Mouse (Mus musculus) urinary bladder, postnatal 14 days (tissue): ENCODE measurements around the gene C1qtnf2.

Experiments
- DNase-seq: peaks from one replicate; pipeline ENCODE4 v3.0.0; 2021; ENCODE audit warnings: low spot score

The C1qtnf2 gene

DNA sequence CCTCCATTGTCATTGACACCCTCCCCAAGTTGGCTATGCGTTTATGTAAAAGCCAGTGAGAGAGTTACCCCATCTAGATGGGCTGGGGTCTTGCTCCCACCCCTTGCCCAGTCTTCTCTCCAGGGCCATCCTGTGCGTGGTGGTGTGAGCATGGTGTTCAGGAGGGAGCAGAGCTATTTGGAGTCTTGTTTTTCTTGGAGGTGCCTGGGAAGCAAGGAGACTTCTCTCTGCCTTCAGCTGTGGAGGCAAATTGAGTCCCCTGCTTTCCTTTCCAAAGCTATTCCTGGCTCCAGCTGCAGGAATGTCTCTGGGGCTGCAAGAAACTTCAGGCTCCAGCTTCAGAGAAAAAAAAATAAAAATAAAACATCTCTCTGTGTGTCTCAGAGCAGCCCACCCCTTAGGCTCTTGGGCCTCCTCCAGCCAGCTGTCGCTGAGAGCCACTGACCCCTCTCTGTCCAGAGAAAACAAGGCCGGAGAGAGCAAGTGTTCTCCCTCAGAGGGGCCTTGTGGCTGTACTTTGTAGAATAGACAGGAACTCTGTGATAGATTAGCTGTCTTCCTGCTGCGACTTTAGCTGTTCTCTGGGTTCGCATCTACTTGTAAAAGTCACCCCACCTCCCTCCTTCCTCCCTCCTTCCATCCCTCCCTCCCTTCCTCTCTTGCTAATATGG is 9.2 kb downstream of the C1qtnf2 start:
- no peak for DNase-seq

DNA sequence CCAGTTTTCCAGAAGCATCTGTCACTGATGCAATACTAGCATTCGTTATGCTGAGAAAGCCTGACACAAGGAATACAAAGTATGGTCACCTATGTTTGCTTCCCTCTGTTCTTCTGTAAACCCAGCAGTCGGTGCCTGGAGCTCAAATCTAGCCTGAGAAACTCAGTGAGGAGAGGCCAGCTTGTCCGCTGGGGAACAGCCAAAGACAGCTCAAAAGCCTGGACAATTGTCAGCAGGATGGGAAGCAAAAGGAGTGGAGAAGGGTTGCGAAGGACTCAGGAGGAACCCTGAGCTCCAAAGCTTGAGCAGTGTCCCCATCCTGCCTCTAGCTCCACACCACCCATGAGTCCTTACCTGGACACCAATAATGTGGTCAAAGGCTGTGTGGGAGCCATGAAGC is 10.0 kb downstream of the C1qtnf2 start:
- DNase-seq = no peak

DNA sequence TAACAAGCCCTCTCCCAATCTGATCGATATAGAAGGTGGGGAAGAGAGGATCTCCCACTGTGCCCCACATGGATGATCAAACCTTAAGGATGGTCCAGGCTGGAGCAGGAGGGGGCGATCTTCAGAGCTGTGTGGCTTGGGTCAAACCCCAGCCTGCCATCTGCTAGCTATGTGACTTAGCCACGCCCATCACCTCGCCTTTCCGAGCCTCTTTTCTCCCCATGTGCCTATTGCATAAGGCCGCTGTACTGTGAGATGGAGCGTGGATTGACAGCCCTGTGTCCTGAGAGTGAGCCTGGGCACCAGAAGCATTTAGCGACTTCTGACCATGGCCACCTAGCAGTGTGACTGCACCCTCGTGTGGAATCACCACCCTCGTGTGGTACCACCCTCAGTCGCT is 10.6 kb downstream of the C1qtnf2 start:
- no peak for DNase-seq

DNA sequence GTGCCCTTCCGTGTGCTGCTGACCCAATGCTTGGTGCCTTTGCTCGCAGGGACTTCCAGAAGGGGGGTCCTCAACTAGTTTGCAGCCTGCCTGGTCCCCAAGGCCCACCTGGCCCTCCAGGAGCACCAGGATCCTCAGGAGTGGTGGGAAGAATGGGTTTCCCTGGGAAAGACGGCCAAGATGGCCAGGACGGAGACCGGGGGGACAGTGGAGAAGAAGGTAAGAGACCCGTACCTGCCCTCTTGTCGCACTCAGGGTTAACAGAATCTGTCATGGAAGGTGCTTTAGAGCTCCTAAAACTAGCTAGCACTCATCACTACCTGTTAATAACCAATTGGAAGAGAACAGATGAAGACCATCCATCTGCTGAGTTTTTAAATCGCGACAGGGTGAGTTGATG is 11.8 kb downstream of the C1qtnf2 start:
- DNase-seq = no peak

DNA sequence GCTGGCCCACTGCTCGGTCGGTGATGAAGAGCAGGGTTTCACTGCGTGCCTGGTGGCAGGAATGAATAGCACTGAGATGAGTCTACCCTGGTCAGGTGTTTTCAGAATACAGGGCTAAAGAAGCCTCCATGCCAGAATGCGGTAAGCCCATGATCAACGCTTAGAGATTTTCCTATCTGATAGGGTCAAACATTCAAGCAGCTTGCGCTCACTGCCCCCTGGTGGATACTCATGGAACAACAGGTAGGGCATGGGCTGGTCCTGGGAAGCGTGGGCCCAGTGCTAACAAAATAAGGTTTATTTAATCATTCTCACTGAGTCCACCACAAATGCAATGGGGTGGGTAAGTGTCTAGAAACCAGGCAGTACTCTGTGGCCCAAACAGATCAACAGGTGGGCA is 18.6 kb downstream of the C1qtnf2 start:
- DNase-seq = peak; percentile 83

DNA sequence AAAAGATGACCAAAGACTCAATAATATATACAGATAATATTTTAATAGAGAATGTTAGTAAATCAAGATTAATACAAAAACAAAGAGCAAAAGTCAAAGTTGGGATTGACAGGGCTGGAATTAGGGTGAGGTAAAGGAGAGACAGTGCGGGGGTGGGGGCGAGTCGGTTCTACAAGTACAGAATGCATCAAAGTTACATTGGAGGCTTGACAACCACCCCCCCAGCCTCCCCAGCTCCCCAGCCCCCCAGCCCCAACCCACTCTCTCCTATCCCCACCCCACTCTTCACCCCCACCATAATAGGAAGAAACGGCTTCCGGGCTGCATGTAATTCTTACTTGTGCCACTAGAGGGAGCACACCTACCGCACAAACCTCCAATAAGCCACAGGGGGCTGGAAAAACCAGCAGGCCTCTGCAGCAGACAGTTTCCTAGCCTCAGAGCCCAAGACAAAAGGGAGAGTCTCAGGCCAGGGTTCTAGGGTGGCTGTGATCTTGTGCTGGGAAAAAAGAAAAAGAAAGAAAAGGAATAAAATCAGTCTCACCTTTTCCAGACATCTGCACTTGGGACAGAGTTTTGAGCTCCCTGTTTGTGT is 19.8 kb downstream of the C1qtnf2 start:
- DNase-seq = peak; percentile 64

DNA sequence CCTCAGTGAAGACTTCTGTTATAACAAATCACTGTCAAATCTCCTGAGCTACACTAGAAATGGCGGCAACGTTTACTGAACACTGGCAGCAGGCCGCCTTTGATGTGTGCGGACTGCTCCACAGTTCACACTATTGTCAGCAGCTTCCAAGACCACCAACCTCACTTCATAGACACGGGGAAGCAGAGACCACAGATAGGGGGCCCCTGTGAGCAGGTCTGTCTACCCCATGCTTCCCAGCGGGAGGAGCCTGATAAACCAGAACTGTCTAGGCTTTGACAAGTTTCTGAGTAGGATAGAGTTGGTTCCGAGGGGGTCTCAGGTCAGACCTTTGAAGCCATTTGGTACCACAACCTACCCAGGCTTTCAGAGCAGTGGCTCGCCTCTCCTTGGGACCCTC is 21.0 kb downstream of the C1qtnf2 start:
- no peak for DNase-seq

DNA sequence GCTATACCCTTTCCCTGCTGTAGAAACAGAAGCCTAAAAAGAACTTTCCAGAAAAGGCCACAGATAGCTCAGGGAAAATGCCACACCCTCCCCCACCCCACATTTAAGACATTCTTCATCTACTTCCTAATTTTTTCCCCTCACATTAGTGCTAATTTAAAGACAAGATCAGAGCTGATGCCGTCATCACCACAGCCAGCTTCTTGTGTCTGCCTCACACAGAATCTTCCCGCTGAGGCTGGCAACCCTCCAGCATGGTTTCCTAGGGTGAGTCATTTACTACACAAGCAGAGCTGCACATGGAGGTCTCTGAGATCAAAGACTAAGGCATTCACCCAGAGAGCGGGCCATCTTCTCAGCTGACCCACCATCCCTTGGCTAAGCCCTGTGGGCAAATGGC is 21.5 kb downstream of the C1qtnf2 start:
- DNase-seq = peak; percentile 82

DNA sequence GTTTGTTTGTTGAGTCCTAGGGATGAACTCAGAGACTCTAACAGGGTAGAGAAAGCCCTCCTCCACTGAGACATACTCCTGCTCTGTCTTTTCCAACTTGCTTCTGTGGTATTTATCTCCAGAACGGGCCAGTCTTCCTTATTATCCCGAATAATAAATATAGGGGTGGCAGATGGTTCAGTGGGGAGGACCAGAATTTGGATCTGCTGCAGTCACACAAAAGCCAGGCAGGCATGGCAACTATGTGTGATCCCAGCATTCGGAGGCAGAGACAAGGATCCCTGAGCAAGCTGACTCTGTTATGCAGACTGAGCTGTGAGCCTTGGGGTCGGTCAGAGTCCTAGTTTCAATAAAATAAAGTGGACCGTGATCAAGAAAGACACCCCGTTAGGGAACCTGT is 27.2 kb downstream of the C1qtnf2 start:
- no peak for DNase-seq

DNA sequence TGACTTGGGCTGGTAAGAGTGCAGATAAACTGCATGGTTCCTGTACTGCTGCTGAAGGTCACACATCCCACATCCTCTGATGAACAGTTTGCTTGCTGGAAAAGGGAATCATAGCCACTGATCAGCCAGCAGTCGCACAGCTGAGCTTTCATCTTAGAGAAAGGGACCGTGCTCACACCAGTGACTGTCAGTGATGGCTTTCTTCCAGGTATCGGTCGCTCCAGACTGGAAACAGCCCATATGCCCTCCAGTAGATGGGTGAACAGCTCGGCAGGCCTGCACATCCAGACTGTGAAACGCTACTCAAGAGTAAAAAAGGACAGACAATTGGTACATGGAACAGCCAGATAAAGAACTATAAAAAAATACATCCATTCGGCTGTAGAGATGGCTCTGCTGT is 31.1 kb downstream of the C1qtnf2 start:
- DNase-seq = no peak

DNA sequence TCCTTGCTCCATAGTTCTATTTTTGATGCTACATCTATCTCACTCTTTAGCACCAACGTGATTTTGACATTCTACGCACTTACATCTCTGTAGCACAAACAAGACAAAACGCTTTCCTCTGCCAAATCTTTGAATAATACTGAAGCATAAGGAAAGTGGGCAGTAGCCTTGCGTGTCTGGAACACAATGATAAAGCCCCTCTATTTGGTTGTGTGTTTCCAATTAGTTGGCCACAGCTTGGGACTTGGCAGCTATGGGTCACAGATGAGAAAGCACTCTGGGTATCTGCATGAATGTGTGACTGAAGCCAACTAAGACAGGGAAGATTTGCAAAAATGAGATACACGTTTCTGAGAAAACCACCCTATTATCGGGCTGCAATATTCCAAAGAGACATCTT is 33.9 kb downstream of the C1qtnf2 start:
- DNase-seq = no peak

DNA sequence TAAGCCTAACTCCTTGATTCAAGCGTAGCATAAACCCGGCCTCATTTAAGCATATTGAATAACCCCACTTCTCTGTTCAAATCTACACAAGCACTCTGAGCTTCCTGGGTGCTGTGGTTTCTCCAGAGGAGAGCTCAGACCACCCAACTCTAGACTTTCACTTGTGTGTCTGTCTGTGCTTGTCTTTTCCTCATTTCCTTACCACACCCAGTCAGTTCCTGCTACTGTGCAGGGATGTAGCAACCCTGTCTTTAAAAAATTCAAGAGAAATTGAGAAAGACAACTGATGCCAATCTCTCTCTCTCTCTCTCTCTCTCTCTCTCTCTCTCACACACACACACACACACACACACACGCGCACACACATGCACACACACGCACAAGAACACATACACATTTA is 35.8 kb downstream of the C1qtnf2 start:
- no peak for DNase-seq

DNA sequence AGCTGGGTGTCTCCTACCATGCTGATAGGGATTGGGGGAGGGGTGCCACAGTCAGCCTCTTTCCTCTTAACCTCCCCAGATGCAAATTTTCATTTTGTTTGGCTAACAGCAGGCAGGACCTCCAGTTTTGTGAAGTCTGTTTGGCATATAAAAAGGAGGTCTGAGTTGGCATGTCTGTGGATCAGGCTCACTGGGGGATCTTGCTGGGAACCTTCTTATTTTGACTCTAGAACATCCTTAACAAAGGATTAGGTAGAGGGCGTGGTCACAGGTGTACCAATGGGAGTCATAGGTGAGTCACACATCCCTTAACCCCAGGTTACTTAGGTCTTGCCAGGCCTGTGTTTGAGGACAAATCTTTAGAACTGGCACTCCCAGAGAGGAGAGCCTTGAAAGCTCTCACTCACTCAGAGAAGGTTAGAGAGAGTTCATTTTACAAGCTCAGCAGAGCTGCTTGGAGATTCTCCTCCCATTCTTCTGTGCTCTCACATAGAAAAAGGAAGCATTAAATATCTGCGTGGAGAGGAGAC is 38.6 kb downstream of the C1qtnf2 start:
- DNase-seq = no peak

DNA sequence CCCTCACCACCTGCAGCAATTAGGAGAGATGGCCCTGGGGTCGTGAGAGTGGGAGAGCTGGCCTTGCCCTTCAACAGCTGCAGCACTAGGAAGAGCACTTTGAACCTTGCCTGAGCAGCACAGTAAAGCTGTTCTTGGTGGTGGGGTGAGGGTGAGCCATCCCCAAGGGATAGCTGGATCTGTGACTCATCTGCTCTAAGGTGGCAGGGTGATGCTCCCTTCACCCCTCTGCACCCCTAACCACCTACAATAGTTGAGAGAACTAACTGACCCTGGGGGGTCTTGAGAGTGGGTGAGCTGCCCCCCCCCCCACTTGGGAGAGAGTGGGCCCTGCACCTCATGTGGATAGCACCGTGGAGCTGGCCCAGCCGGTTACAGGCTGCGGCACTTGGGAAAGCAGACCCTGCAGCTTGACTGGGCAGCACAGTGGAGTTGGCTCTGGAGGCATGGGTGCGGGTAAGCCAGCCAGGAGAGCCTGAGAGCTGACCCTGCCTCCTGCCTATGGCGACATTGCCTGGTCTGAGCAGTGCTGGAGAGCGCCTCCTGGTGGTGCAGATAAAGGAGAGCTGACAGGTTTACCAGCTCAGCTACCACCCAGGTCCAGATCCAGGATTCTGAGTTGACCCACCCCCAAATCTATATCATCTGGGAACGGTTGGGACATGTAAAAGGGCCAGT is 42.4 kb downstream of the C1qtnf2 start:
- peak; percentile 38 for DNase-seq

DNA sequence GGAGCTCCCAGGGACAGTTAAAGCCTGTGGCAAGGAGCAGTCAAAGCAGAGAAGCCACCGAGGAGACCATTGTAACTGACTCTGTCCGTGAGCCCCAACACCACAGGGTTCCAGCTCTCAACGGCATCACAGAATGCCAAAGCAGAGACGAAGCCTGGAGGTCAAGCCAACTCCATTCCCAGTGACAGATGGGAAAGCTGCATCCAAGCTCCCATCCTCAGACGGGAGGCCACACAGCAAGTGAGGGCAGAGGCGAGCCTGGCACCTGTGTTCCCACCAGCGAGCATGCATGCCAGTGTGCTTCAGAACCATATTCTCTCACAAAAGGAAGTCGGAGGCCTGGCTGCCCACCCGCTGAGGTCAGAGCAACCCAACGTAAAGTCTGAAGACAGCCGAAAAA is 43.6 kb downstream of the C1qtnf2 start:
- no peak for DNase-seq

DNA sequence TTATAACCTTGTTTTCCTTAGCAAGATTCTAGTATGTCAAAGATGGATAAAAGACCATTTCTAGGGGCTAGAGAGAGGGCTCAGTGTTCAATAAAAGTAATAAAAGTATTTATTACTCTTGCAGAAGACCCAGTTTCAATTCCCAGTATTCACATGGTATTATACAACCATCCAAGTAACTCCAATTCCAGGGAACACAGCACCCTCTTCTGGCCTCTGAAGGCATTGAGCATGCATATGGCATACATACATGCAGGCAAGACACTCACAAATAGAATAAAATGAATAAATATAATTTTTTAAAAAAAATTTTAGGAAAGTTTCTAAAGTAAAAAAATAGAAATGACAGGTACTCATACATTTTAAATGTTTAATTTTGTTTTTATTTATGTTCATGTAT is 44.0 kb downstream of the C1qtnf2 start:
- no peak for DNase-seq

DNA sequence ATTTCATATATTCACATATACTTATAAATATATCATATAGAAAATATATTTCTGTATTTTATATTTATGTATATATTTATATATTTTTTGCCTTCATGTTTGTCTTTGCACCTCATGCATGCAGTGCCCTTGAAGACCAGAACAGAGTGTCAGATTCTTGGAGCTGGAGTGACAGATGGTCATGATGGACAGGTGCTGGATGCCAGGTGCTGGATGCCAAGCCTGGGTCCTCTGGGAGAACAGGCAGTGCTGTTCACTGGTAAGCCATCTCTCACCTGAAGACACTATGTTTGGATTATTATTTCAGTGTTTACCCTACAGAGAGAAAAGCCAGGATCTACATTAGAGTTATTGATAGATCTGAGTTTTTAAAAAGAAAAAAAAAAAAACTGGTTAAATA is 44.7 kb downstream of the C1qtnf2 start:
- no peak for DNase-seq

DNA sequence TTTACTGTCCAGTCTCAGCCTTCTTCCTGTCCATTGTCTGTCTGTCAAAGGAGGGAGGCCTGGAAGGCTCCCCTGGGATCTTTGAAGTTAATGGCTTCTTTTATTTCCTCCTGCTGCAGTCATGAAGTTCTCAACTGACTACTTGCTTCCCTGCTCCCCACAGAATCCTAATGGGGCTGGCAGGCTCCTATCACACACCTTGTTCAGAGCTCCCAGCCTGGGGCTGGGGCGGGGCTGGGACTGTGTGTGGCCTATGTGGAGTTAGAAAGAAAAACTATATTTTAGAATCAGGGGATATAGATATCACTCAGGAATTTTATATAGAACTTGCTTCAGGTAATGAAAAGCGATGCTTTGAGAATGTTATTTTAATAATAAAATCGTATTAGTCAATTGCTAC is 46.4 kb downstream of the C1qtnf2 start:
- no peak for DNase-seq

DNA sequence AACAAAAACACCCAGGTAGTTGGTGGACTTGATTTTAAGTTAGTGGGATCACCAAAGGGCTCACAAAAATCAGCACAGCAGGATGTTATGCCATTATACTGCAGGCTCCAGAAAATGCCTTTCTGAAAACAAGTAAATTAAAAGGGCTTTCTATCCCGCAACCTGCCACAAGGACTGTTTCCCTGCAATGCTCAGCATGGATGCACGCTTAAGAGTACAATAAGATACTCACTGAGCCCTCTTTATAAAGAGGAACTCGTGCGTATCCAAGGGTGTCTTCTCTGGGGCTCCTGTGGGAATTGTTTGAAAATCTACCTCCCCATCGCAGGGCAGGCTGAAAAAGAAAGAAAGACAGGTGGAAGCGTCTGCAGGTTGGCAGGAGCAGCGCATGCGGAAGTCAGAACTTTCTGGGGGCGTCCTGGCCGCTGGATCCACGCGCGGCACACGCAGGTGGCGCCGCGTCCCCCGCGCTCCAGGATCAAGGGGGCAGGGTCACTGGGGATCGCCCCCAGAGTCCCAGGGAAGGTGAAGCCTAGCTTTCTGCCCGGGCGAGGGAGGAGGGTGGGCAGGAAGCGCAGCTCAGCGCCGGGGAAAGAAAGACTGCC is 54.1 kb downstream of the C1qtnf2 start:
- peak; percentile 18 for DNase-seq

DNA sequence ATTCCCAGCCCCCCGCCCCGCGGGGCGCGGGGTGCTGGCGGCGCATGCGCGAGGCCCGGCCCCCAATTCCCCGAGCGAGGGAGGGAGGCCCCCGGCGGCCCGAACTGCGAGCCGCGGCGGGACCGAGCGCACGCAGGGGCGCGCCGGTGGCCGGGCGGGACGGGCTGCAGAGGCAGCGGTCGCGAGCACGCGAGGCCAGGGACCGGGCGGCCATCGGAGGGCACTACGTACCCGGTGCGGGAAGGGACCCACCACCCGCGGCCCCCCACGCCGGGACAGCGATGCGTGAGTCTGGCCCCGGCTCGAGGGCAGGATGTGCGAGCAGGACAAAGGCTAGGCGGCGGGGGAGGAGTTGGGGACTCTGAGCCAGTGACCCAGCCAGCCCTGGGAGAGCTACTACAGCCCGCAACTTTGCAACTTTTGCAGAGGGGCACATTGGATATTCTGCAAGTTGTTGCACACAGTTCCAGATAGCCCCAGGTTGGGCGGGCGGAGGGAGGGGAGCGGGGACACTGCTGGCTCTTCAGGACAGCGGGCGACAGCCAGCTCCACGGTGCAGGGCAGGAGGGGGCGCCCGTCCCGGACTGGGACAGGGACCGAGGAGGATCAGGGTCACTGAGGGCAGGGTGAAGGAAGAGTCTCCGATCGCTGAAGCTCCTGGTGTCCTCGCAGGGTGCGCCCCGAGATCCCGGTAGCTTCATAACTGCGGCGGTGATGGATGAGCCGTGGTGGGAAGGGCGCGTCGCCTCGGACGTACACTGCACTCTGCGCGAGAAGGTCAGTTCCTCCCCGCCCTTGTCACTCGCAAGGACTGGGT is 54.8 kb downstream of the C1qtnf2 start, which contains the start of gene Ccnjl:
TSS of gene Ccnjl (plus strand) at position 102 of the 817 bp plus-strand sequence.
- DNase-seq = peak; percentile 54

DNA sequence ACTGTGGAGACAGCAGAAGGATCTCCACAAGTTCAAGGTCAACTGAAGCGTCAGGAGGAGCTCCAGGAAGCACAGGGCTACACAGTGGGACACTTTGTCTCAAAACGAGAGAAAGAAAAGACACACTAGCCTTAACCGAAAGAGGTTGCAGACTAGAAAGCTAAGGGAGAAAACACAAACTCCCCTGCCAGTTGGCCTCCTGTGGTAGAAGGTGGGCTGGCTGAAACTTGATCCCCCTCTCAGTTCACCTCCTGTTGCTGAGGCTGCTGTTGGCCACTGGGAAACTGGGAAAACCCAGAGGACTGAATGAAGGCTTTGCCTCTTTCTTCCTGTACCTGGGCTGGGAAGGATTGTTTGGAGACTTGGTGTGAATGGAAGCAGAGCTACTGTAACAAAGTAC is 56.0 kb downstream of the C1qtnf2 start:
- DNase-seq = no peak

DNA sequence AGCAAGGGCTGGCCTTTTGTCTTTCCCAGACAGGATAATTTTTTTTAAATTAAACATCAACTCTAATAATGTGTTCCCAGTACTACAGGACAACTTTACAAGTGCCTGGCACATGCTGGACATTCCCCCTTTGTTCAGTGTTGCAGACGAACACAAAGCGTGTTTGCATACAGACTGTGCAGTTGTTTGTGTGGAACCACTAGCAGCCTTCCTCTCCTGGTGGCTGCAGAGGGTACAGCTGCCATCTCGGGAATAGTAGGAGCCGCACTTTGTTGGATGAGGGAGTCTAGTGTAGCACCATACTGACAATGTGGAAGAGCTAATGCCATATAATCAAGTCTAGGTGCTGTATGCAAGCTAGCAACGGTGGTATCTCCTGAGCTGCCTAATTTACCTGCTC is 57.5 kb downstream of the C1qtnf2 start:
- no peak for DNase-seq
